ENCODE assay signal across 16 mouse cellular contexts in genomic region chr4:54156146-54156545, GRCm38 (mm10).
"Had no signal": no experiment of that assay in that cellular context is flagged by ENCODE, and none has a peak within 500 bp of the region (broad histone marks: within the 10 kb centered on the region; RNA-seq: fewer than 3 reads in every experiment).

No protein-coding gene starts in this region.

- H3K9me3 ChIP-seq: neural tube, embryonic 12.5 days; neural tube, embryonic 13.5 days; neural tube, embryonic 15.5 days; stomach, embryonic 15.5 days had no signal

- DNase-seq: right cerebral cortex, adult 18-20 months; right cerebral cortex, postnatal 14 days; right cerebral cortex, postnatal 25 days; right cerebral cortex, postnatal 4 days; spleen, adult 18-20 months; thymus, adult 18-20 months; thymus, adult 2 months; thymus, postnatal 14 days; thymus, postnatal 25 days; thymus, postnatal 36 days; thymus, postnatal 4 days had no signal

- H3K4me1 ChIP-seq: neural tube, embryonic 12.5 days; neural tube, embryonic 13.5 days; neural tube, embryonic 15.5 days; stomach, embryonic 15.5 days had no signal

- H3K36me3 ChIP-seq: neural tube, embryonic 12.5 days; neural tube, embryonic 13.5 days; neural tube, embryonic 15.5 days; stomach, embryonic 15.5 days had no signal

- H3K27me3 ChIP-seq: neural tube, embryonic 12.5 days; neural tube, embryonic 13.5 days; neural tube, embryonic 15.5 days; stomach, embryonic 15.5 days had no signal

- H3K27ac ChIP-seq: neural tube, embryonic 12.5 days; neural tube, embryonic 13.5 days; neural tube, embryonic 15.5 days; stomach, embryonic 15.5 days; stomach, postnatal 0 days had no signal

- H3K9ac ChIP-seq: neural tube, embryonic 12.5 days; neural tube, embryonic 13.5 days; neural tube, embryonic 15.5 days; stomach, embryonic 15.5 days had no signal

- H3K4me2 ChIP-seq: neural tube, embryonic 12.5 days; neural tube, embryonic 13.5 days; neural tube, embryonic 15.5 days; stomach, embryonic 15.5 days had no signal

- H3K4me3 ChIP-seq: neural tube, embryonic 12.5 days; neural tube, embryonic 13.5 days; neural tube, embryonic 15.5 days; stomach, embryonic 15.5 days had no signal
